Mouse (Mus musculus): ENCODE measurements around the gene Uqcrq. TPM values are rescaled to one million over a fixed set of nuclear protein-coding genes. Genes with fewer than 3 reads are reported as not detected.
"Not testable (repeated sequence)": the region's sequence is repeated elsewhere in the genome, so short reads cannot be mapped to it uniquely, and the experiment has no call there.

Gene Uqcrq
- polyA plus RNA-seq, 1 experiment from 2014 or later = 819 TPM

DNA sequence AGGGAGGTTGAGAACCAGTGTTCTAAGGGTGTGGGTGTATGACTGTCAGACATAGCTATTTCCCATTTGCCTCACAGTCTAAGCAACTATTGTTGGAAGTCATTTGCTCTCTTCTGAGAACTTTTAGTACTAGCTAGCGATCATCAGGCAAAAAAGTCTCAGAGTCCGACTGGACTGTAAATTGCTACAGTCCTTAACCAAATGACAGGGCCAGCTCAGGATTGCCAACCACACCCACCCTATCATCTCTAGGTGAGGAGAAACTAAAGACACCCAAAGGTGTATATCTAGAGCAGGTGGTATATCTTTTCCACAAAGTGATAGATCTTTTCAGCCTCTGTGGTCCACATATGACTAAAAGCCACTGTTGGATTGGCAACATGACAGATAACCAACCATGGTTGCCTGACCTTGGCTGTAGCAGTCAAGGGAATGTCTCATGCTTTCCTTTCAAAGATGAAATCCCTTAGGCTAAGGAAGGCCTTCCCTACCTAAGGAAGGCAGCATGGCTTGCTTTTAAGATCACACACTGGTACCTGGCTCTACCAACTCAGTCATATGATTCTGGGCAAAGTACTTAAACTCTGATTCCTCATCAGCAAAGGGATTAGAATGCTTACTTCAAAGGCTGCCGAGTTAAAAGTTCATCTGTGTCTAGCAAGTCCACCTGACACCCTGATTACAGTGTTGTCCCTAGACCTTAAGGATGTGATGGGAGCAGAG is 2.5 kb downstream of the Uqcrq start:
- Histone ChIP-seq H3K9ac (ENCODE audit: low read length) (no peak overlapping the region), H3K4me2 (ENCODE audit: low read length) (no peak overlapping the region), H3K4me1 (ENCODE audit: control insufficient read depth, insufficient read depth, low read length) (peaks cover 8% of the 10 kb centered on the region; the same call in 1 of the 2 replicates), H3K27me3 (replicated peaks; ENCODE audit: control insufficient read depth, insufficient read depth, low read length) (no peaks in the 10 kb centered on the region), H3K27ac (ENCODE audit: low read depth, low read length) (no peak overlapping the region), H3K36me3 (ENCODE audit: control insufficient read depth, insufficient read depth, low read length) (peaks cover 7% of the 10 kb centered on the region), H3K4me3 (ENCODE audit: low read depth, low read length) (no peak overlapping the region), H3K9me3 (replicated peaks; ENCODE audit: control insufficient read depth, low read length) (no peaks in the 10 kb centered on the region)
- DNase-seq (ENCODE audit: low spot score) (no peak), ATAC-seq (no peak)
- WGBS = 91% methylated on average over 3 of the region's 3 CpGs

GRCm38 (mm10) chr11:53426914-53427313 is 3.7 kb downstream of the Uqcrq start:
- not testable (repeated sequence) for H3K9me3 ChIP-seq (replicated peaks; ENCODE audit: control insufficient read depth, low read length); DNase-seq (ENCODE audit: low spot score); H3K4me1 ChIP-seq (ENCODE audit: control insufficient read depth, insufficient read depth, low read length); ATAC-seq; H3K27ac ChIP-seq (ENCODE audit: low read depth, low read length); H3K4me3 ChIP-seq (ENCODE audit: low read depth, low read length); H3K4me2 ChIP-seq (ENCODE audit: low read length); H3K27me3 ChIP-seq (replicated peaks; ENCODE audit: control insufficient read depth, insufficient read depth, low read length); H3K9ac ChIP-seq (ENCODE audit: low read length)
- 85% methylated on average over 3 of the region's 3 CpGs for WGBS
- peaks cover 11% of the 10 kb centered on the region for H3K36me3 ChIP-seq (ENCODE audit: control insufficient read depth, insufficient read depth, low read length)

GRCm38 (mm10) chr11:53425711-53426255 is 4.8 kb downstream of the Uqcrq start:
- Histone ChIP-seq H3K27me3 (replicated peaks; ENCODE audit: control insufficient read depth, insufficient read depth, low read length) (no peaks in the 10 kb centered on the region), H3K9ac (ENCODE audit: low read length) (no peak overlapping the region), H3K9me3 (replicated peaks; ENCODE audit: control insufficient read depth, low read length) (no peaks in the 10 kb centered on the region), H3K4me1 (ENCODE audit: control insufficient read depth, insufficient read depth, low read length) (peaks cover 5% of the 10 kb centered on the region; the same call in 1 of the 2 replicates), H3K4me3 (ENCODE audit: low read depth, low read length) (no peak overlapping the region), H3K36me3 (ENCODE audit: control insufficient read depth, insufficient read depth, low read length) (peaks cover 18% of the 10 kb centered on the region), H3K27ac (ENCODE audit: low read depth, low read length) (no peak overlapping the region), H3K4me2 (ENCODE audit: low read length) (no peak overlapping the region)
- DNase-seq (ENCODE audit: low spot score) = no peak
- 89% methylated on average over 6 of the region's 6 CpGs for WGBS
- ATAC-seq = no peak

GRCm38 (mm10) chr11:53425251-53425650 is 5.4 kb downstream of the Uqcrq start:
- Histone ChIP-seq H3K9ac (ENCODE audit: low read length) (no peak overlapping the region), H3K27me3 (replicated peaks; ENCODE audit: control insufficient read depth, insufficient read depth, low read length) (no peaks in the 10 kb centered on the region), H3K27ac (ENCODE audit: low read depth, low read length) (no peak overlapping the region), H3K9me3 (replicated peaks; ENCODE audit: control insufficient read depth, low read length) (no peaks in the 10 kb centered on the region), H3K4me2 (ENCODE audit: low read length) (no peak overlapping the region), H3K4me3 (ENCODE audit: low read depth, low read length) (no peak overlapping the region), H3K36me3 (ENCODE audit: control insufficient read depth, insufficient read depth, low read length) (peaks cover 20% of the 10 kb centered on the region), H3K4me1 (ENCODE audit: control insufficient read depth, insufficient read depth, low read length) (peaks cover 5% of the 10 kb centered on the region; the same call in 1 of the 2 replicates)
- WGBS = 88% methylated on average over 3 of the region's 3 CpGs
- DNase-seq (ENCODE audit: low spot score) = no peak
- ATAC-seq = no peak

DNA sequence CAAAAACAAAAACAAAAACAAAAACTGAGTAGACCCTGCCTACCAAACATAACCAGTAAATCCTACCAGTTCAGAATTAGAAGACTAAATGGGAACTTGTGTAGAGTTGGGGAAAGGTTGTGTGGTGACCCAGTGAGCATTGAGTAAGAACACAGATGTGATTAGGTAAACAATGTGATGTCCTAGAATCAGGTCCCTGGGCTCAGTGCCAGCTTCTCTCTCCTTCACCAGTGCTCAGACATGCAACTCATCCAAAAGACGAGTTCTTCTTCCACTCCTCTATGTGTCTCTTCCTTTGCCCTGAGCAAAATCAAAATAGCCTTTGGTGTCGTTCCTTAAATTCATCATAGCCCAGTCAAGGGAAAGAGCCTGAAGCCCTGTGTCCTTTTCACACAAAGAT is 5.8 kb downstream of the Uqcrq start:
- WGBS = 83% methylated on average over 2 of the region's 2 CpGs
- no peak overlapping the region for H3K9ac ChIP-seq (ENCODE audit: low read length)
- no peak overlapping the region for H3K27ac ChIP-seq (ENCODE audit: low read depth, low read length)
- ATAC-seq (no peak), DNase-seq (ENCODE audit: low spot score) (no peak)
- peaks cover 24% of the 10 kb centered on the region for H3K36me3 ChIP-seq (ENCODE audit: control insufficient read depth, insufficient read depth, low read length)
- H3K27me3 ChIP-seq (replicated peaks; ENCODE audit: control insufficient read depth, insufficient read depth, low read length) = no peaks in the 10 kb centered on the region
- H3K9me3 ChIP-seq (replicated peaks; ENCODE audit: control insufficient read depth, low read length) = no peaks in the 10 kb centered on the region
- H3K4me2 ChIP-seq (ENCODE audit: low read length) = no peak overlapping the region
- no peak overlapping the region for H3K4me3 ChIP-seq (ENCODE audit: low read depth, low read length)
- peaks cover 2% of the 10 kb centered on the region; the same call in 1 of the 2 replicates for H3K4me1 ChIP-seq (ENCODE audit: control insufficient read depth, insufficient read depth, low read length)

DNA sequence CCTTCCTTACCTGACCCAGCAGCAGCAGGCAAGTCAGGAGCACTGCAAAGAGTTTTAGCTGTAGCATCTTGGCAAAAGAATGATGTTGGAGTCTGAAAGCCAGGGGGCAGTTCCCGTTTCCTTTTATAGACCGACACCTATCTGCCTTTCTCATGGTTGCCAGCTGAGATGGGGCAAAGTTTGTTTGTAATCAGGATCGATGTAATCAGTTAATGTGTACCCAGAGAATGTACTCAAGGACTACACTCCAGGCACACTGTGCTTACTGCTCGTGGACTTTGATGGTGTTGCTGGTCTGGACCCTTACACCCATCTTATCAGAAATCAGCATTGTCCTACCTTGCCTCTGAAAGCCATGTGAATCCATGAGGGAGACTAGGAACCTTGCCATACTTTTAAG is 7.6 kb downstream of the Uqcrq start, which contains the start of gene Leap2:
Gene Leap2 (minus strand): TSS at position 135 of the 400 bp plus-strand sequence.
- ATAC-seq (no peak), DNase-seq (ENCODE audit: low spot score) (no peak)
- H3K9me3 ChIP-seq (replicated peaks; ENCODE audit: control insufficient read depth, low read length) = no peaks in the 10 kb centered on the region
- no peaks in the 10 kb centered on the region for H3K4me1 ChIP-seq (ENCODE audit: control insufficient read depth, insufficient read depth, low read length)
- H3K27ac ChIP-seq (ENCODE audit: low read depth, low read length) = no peak within 1 kb of the TSS
- no peak within 1 kb of the TSS for H3K4me2 ChIP-seq (ENCODE audit: low read length)
- WGBS = 91% methylated on average over 4 of the region's 4 CpGs
- no peak within 1 kb of the TSS for H3K4me3 ChIP-seq (ENCODE audit: low read depth, low read length)
- peaks cover 32% of the 10 kb centered on the region for H3K36me3 ChIP-seq (ENCODE audit: control insufficient read depth, insufficient read depth, low read length)
- H3K9ac ChIP-seq (ENCODE audit: low read length) = no peak within 1 kb of the TSS
- H3K27me3 ChIP-seq (replicated peaks; ENCODE audit: control insufficient read depth, insufficient read depth, low read length) = no peaks in the 10 kb centered on the region

DNA sequence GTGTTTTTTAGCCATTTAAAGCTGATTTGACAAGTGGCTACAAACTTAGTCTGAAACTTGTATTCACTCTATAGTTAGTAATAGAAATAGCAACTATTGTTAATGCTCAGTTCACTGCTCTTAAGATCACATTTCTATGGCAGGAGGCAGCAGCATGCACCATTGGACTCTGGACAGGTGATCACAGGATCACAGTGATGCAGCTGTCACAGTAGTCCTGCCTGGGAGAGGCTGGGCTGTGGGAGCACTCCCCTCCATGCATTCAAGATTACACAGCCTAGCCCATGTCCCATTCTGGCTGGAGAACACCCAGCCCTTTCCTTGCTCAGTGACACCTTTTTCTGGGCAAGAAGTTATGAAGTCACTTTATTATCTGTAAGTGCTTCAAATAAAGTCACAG is 12.6 kb downstream of the Uqcrq start:
- H3K9me3 ChIP-seq (replicated peaks; ENCODE audit: control insufficient read depth, low read length) = no peaks in the 10 kb centered on the region
- no peaks in the 10 kb centered on the region for H3K4me1 ChIP-seq (ENCODE audit: control insufficient read depth, insufficient read depth, low read length)
- no peak overlapping the region for H3K4me2 ChIP-seq (ENCODE audit: low read length)
- H3K9ac ChIP-seq (ENCODE audit: low read length) = no peak overlapping the region
- H3K36me3 ChIP-seq (ENCODE audit: control insufficient read depth, insufficient read depth, low read length) = peaks cover 80% of the 10 kb centered on the region
- DNase-seq (ENCODE audit: low spot score) (no peak), ATAC-seq (no peak)
- H3K27me3 ChIP-seq (replicated peaks; ENCODE audit: control insufficient read depth, insufficient read depth, low read length) = no peaks in the 10 kb centered on the region
- H3K27ac ChIP-seq (ENCODE audit: low read depth, low read length) = no peak overlapping the region
- H3K4me3 ChIP-seq (ENCODE audit: low read depth, low read length) = no peak overlapping the region

DNA sequence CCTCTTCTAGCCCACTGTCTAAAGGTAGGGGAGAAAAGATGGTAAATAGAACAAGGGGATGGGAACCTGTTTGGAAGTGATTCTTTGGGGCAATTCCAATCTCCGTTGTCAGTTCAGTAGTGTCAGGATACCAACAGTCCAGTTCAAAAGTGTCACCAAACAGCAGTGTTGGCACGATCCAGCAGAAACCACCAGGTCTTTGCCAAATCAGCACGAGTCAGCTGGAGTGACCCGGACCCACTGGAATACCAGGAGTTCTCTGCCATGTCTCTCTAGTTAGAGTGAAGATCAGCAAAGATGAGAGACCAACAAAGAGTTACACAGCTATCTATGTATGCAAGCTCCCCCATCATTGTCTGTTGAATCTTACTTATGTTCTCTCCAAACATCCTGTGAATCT is 16.8 kb downstream of the Uqcrq start:
- DNase-seq (ENCODE audit: low spot score) (no peak), ATAC-seq (no peak)
- Histone ChIP-seq H3K4me3 (ENCODE audit: low read depth, low read length) (no peak overlapping the region), H3K27ac (ENCODE audit: low read depth, low read length) (no peak overlapping the region), H3K27me3 (replicated peaks; ENCODE audit: control insufficient read depth, insufficient read depth, low read length) (no peaks in the 10 kb centered on the region), H3K4me2 (ENCODE audit: low read length) (no peak overlapping the region), H3K4me1 (ENCODE audit: control insufficient read depth, insufficient read depth, low read length) (no peaks in the 10 kb centered on the region), H3K9ac (ENCODE audit: low read length) (no peak overlapping the region), H3K36me3 (ENCODE audit: control insufficient read depth, insufficient read depth, low read length) (peaks cover 96% of the 10 kb centered on the region), H3K9me3 (replicated peaks; ENCODE audit: control insufficient read depth, low read length) (no peaks in the 10 kb centered on the region)
- 97% methylated on average over 4 of the region's 4 CpGs for WGBS

GRCm38 (mm10) chr11:53411738-53412137 is 18.9 kb downstream of the Uqcrq start:
- Histone ChIP-seq H3K9me3 (replicated peaks; ENCODE audit: control insufficient read depth, low read length) (no peaks in the 10 kb centered on the region), H3K4me2 (ENCODE audit: low read length) (no peak overlapping the region), H3K9ac (ENCODE audit: low read length) (no peak overlapping the region), H3K4me3 (ENCODE audit: low read depth, low read length) (no peak overlapping the region), H3K27ac (ENCODE audit: low read depth, low read length) (no peak overlapping the region), H3K4me1 (ENCODE audit: control insufficient read depth, insufficient read depth, low read length) (no peaks in the 10 kb centered on the region), H3K36me3 (ENCODE audit: control insufficient read depth, insufficient read depth, low read length) (peaks cover 92% of the 10 kb centered on the region), H3K27me3 (replicated peaks; ENCODE audit: control insufficient read depth, insufficient read depth, low read length) (no peaks in the 10 kb centered on the region)
- DNase-seq (ENCODE audit: low spot score) (peak; percentile 53), ATAC-seq (no peak)
